ENCODE assay signal across 22 mouse cellular contexts in genomic region chrX:36977863-36978262, GRCm38 (mm10). TPM values are rescaled to one million over a fixed set of nuclear protein-coding genes. Genes with fewer than 3 reads are reported as not detected.
DNase-seq lines count a peak whose midpoint lies in the region; ATAC-seq and TF ChIP-seq lines count a peak whose summit lies in the region.
"Had no signal": no experiment of that assay in that cellular context is flagged by ENCODE, and none has a peak within 500 bp of the region (broad histone marks: within the 10 kb centered on the region; RNA-seq: fewer than 3 reads in every experiment).

No protein-coding gene starts in this region.

- no peaks in the 10 kb centered on the region for H3K9me3 ChIP-seq in MEL (replicated peaks; ENCODE audit: insufficient read depth, low read length)
- no peaks in the 10 kb centered on the region for H3K9me3 ChIP-seq in midbrain, embryonic 11.5 days (ENCODE audit: control insufficient read depth, low read length)
- H3K9me3 ChIP-seq: G1E had no signal

- TF ChIP-seq RAD21 in MEL (IDR thresholded peaks at IDR 0.05; ENCODE audit: low read depth, low read length), result no peak

- TF ChIP-seq CTCF in MEL (IDR thresholded peaks at IDR 0.05 in 2 of 3, conservative IDR thresholded peaks at IDR 0.05 in 1 of 3; ENCODE audit: control insufficient read depth in 1 of 3, insufficient read depth in 1 of 3, low read depth in 2 of 3, low read length in 3 of 3, poor library complexity in 1 of 3, severe bottlenecking in 1 of 3), result no peak

- TF ChIP-seq EP300 in MEL (IDR thresholded peaks at IDR 0.05; ENCODE audit: low read depth in 1 of 2, low read length in 2 of 2), result 0 out of 4 replicates have a peak, but pooled peaks of 1 of the 2 experiments have one; percentile 31

- WGBS in midbrain, embryonic 11.5 days, result 93% methylated on average over 2 of the region's 2 CpGs

- no peak overlapping the region for H3K27ac ChIP-seq in MEL (ENCODE audit: control insufficient read depth, low read depth, low read length)
- H3K27ac ChIP-seq in midbrain, embryonic 11.5 days (ENCODE audit: low read depth, low read length), result no peak overlapping the region

- ATAC-seq in granulocyte monocyte progenitor cell, adult 5-6 weeks (replicated peaks; ENCODE audit: poor library complexity, severe bottlenecking), result peak; percentile 52
- peak; percentile 35 for ATAC-seq in megakaryocyte progenitor cell, adult 5-6 weeks (replicated peaks; ENCODE audit: poor library complexity)
- no peak for ATAC-seq in midbrain, embryonic 11.5 days (ENCODE audit: low FRiP score)
- ATAC-seq: activated CD4-positive, CD25-positive, alpha-beta regulatory T cell, adult 4 months; CD4-positive, CD25-positive, alpha-beta regulatory T cell, adult 4 months; Patski had no signal

- no peak overlapping the region for H3K4me2 ChIP-seq in midbrain, embryonic 11.5 days

- H3K36me3 ChIP-seq in MEL (ENCODE audit: control insufficient read depth in 1 of 2, insufficient read depth in 2 of 2, low read length in 2 of 2), result peaks cover 0 to 26% of the 10 kb centered on the region in 2 experiments; a peak in 2 of 4 replicates
- H3K36me3 ChIP-seq in midbrain, embryonic 11.5 days (ENCODE audit: control insufficient read depth, insufficient read depth, low read length), result no peaks in the 10 kb centered on the region

- no peaks in the 10 kb centered on the region; the same call in 1 of the 2 replicates for H3K79me2 ChIP-seq in MEL (ENCODE audit: control insufficient read depth, insufficient read depth, low read length, poor library complexity)

- no peak for TF ChIP-seq POLR2A in MEL (IDR thresholded peaks at IDR 0.05; ENCODE audit: control insufficient read depth in 1 of 2, insufficient read depth in 1 of 2, low read depth in 1 of 2, low read length in 2 of 2, poor library complexity in 1 of 2)

- no peak overlapping the region for H3K4me3 ChIP-seq in MEL (ENCODE audit: control insufficient read depth in 1 of 2, insufficient read depth in 1 of 2, low read depth in 2 of 2, low read length in 2 of 2)
- H3K4me3 ChIP-seq in midbrain, embryonic 11.5 days (ENCODE audit: low read depth, low read length), result no peak overlapping the region

- H3K27me3 ChIP-seq in MEL (ENCODE audit: control insufficient read depth in 1 of 2, insufficient read depth in 2 of 2, low read length in 2 of 2), result no peaks in the 10 kb centered on the region
- H3K27me3 ChIP-seq in midbrain, embryonic 11.5 days (ENCODE audit: control insufficient read depth, insufficient read depth, low read length), result no peaks in the 10 kb centered on the region
- H3K27me3 ChIP-seq: CH12.LX had no signal

- peaks cover 8 to 29% of the 10 kb centered on the region in 2 experiments for H3K4me1 ChIP-seq in MEL (ENCODE audit: control insufficient read depth in 1 of 2, insufficient read depth in 2 of 2, low read length in 2 of 2)
- H3K4me1 ChIP-seq in midbrain, embryonic 11.5 days (ENCODE audit: control insufficient read depth, insufficient read depth, low read length), result no peaks in the 10 kb centered on the region

- peak; percentile 51 for DNase-seq in MEL (ENCODE audit: low read depth, low spot score)
- no peak for DNase-seq in kidney, adult 9 months
- no peak for DNase-seq in thymus, adult 18-20 months
- no peak for DNase-seq in midbrain, embryonic 11.5 days (ENCODE audit: low spot score, missing footprints)
- DNase-seq: adrenal gland, adult 2 months; adrenal gland, adult 8-10 months; adrenal gland, postnatal 10 days; adrenal gland, postnatal 14 days; adrenal gland, postnatal 25 days; adrenal gland, postnatal 36 days; B cell, adult 2 months; cerebellum, adult 11 months; cerebellum, adult 11-12 months; cerebellum, adult 18-20 months; cerebellum, adult 2 months had no signal

- H3K9ac ChIP-seq in MEL (ENCODE audit: control insufficient read depth, low read depth, low read length, poor library complexity, severe bottlenecking), result no peak overlapping the region
- H3K9ac ChIP-seq in midbrain, embryonic 11.5 days (ENCODE audit: low read length), result no peak overlapping the region

TF ChIP-seq in MEL, 35 proteins besides CTCF, POLR2A, EP300 and RAD21:
- TF ChIP-seq MYB (IDR thresholded peaks at IDR 0.05; ENCODE audit: low read depth, low read length), result no peak
- TF ChIP-seq SIN3A (IDR thresholded peaks at IDR 0.05; ENCODE audit: low read length), result peak; percentile 36
- no peak for TF ChIP-seq E2F4 (IDR thresholded peaks at IDR 0.05; ENCODE audit: borderline replicate concordance, low read depth, low read length)
- no peak for TF ChIP-seq BHLHE40 (IDR thresholded peaks at IDR 0.05; ENCODE audit: borderline replicate concordance, low read depth, low read length)
- peak; percentile 35; the same call in 1 of the 2 replicates for TF ChIP-seq USF1 (IDR thresholded peaks at IDR 0.05; ENCODE audit: low read depth, low read length)
- TF ChIP-seq GATA1 (IDR thresholded peaks at IDR 0.05; ENCODE audit: low read depth, low read length), result peak; percentile 50
- 0 out of 2 replicates have a peak, but pooled peaks have one; percentile 22 for TF ChIP-seq ETS1 (IDR thresholded peaks at IDR 0.05; ENCODE audit: low read depth, low read length)

RNA-seq across cellular contexts. Expression of gene Sept6, which starts 13.7 kb away (rescaled TPM):
- 16.5 and 23.4 TPM in 2 replicates for total RNA-seq in MEL (2012; rRNA removed)
- polyA plus RNA-seq in MEL (2012; ENCODE audit: insufficient read depth in 1 of 2, insufficient read length in 2 of 2, low read depth in 1 of 2, low replicate concordance in 2 of 2, missing spikeins in 1 of 2), result 10 to 100 TPM in 1 of 2 experiments, not detected in 1; 37.8 TPM
- 34.2 and 37.0 TPM in 2 replicates for total RNA-seq in granulocyte monocyte progenitor cell, adult 5-6 weeks (2014; fragmentation: Nextera tagmentation)
- total RNA-seq in granulocyte monocyte progenitor cell, adult 5-6 weeks (2017), result 39.6 and 44.2 TPM in 2 replicates
- 50.1 and 53.5 TPM in 2 replicates for total RNA-seq in megakaryocyte progenitor cell, adult 5-6 weeks (2015)
- 42.1 and 44.1 TPM in 2 replicates for total RNA-seq in megakaryocyte progenitor cell, adult 5-6 weeks (2017)
- polyA plus RNA-seq in midbrain, embryonic 11.5 days (2014; fragmentation: Nextera tagmentation; extraction: Ambion mirVana), result 47.5 and 50.0 TPM in 2 replicates
